Mouse (Mus musculus) macrophage (primary cell): ENCODE measurements around the gene St3gal2. TPM values are rescaled to one million over a fixed set of nuclear protein-coding genes. Genes with fewer than 3 reads are reported as not detected.
"Not testable (repeated sequence)": the region's sequence is repeated elsewhere in the genome, so short reads cannot be mapped to it uniquely, and the experiment has no call there.

Experiments used
- H3K27ac ChIP-seq: fragments of 350-480 bp; formaldehyde crosslinking; 2 replicates; pipeline ENCODE4 v1.9.0; 2021
- H3K36me3 ChIP-seq: fragments of 350-480 bp; formaldehyde crosslinking; 2 replicates; pipeline ENCODE4 v1.9.0; 2021; ENCODE audit errors: inconsistent target
- H3K4me3 ChIP-seq: fragments of 350-480 bp; formaldehyde crosslinking; 2 replicates; pipeline ENCODE4 v1.9.0; 2021; ENCODE audit errors: inconsistent target
- H3K79me2 ChIP-seq: fragments of 350-480 bp; formaldehyde crosslinking; 2 replicates; pipeline ENCODE4 v1.9.0; 2021; ENCODE audit errors: inconsistent target
- WGBS: methylation state at CpG from one replicate; pipeline ENCODE4 v1.1.7; 2026; ENCODE audit warnings: inconsistent platforms; ENCODE audit not compliant: missing documents; 5-methylcytosine and 5-hydroxymethylcytosine counted together
- polyA plus RNA-seq: library from polyadenylated mRNA; stranded (reverse); fragments of 250-400 nt; gene quantifications from 3 replicates; pipeline ENCODE4 v1.2.4, GENCODE M21; 2018; ENCODE audit warnings: inconsistent platforms

Gene St3gal2
- polyA plus RNA-seq, 1 experiment from 2014 or later: 11.1 TPM

GRCm38 (mm10) chr8:110921492-110922230 is 1.9 kb downstream of the St3gal2 start:
- peaks cover 10% of the 10 kb centered on the region; the same call in 1 of the 2 replicates for H3K79me2 ChIP-seq
- H3K4me3 ChIP-seq: no peak overlapping the region
- 81% methylated on average over 7 of the region's 7 CpGs for WGBS
- H3K27ac ChIP-seq: no peak overlapping the region
- H3K36me3 ChIP-seq: no peaks in the 10 kb centered on the region

DNA sequence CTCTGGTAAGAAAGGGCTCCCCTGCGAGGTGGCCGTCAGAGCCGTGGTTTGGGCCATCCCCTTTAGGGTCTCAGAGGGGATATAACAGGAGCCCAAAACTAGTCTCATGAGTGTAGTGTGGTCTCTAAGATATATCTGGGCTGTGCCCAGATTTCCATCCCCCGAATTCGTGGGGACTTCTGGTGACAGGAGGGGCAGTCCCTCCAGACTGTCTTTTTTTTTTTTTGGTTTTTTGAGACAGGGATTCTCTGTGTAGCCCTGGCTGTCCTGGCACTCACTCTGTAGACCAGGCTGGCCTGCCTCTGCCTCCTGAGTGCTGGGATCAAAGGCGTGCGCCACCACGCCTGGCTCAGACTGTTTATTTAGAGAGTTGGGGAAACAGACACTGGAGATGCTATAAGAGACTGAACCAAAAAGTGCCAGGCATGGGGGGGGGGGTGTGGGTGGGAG is 6.0 kb downstream of the St3gal2 start:
- no peak overlapping the region for H3K27ac ChIP-seq
- H3K4me3 ChIP-seq: no peak overlapping the region
- H3K79me2 ChIP-seq: peaks cover 10% of the 10 kb centered on the region; the same call in 1 of the 2 replicates
- no peaks in the 10 kb centered on the region for H3K36me3 ChIP-seq
- 85% methylated on average over 8 of the region's 8 CpGs for WGBS

DNA sequence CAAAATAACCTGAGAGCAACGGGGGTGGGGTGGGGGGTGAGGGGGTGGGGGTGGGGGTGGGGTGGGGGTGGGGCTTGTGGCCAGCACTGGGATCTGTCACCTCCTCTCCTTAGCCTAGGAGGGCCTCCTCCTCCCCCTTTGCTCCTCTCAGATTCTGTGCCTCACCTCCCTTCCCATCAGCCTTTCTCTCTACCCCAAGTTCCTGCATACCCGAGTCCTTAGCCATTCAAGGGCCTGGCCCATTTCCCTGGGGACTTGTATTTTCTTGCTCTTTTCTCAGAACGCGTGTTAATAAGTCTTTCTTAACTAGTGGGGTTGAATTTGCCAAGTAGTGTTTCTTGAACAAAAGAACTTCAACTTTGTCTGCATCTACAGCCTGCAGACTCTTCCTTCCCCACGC is 7.0 kb downstream of the St3gal2 start:
- WGBS: 69% methylated on average over 4 of the region's 5 CpGs
- Histone ChIP-seq H3K27ac (no peak overlapping the region), H3K79me2 (peaks cover 6% of the 10 kb centered on the region; the same call in 1 of the 2 replicates), H3K4me3 (no peak overlapping the region), H3K36me3 (no peaks in the 10 kb centered on the region)

DNA sequence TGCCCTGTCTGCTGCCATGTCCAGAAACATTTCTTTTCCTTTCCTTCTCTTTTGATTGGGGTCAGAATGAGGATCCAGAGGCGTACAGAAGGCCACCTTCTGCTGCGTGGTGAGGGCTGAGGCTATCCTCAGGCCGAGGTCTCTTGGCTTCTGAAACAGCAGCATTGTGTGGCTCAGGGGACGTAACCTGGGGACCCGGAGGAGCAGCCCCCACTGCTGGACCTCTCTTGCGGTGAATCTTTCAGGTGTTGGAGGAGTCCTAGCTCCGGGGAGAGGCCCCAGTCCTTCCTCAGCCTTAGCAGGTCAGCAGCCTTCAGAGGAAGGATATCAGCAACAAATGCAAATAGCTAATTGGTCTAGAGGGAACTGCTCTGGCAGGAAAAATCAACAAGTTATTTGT is 8.7 kb downstream of the St3gal2 start:
- Histone ChIP-seq H3K36me3 (no peaks in the 10 kb centered on the region), H3K79me2 (no peaks in the 10 kb centered on the region), H3K27ac (no peak overlapping the region), H3K4me3 (no peak overlapping the region)
- WGBS: 68% methylated on average over 7 of the region's 7 CpGs

- WGBS: 36% methylated on average over 5 of the region's 5 CpGs
- Histone ChIP-seq H3K79me2 (no peaks in the 10 kb centered on the region), H3K27ac (no peak overlapping the region), H3K4me3 (no peak overlapping the region), H3K36me3 (no peaks in the 10 kb centered on the region)
Observed at GRCm38 (mm10) chr8:110929066-110929465, 9.3 kb downstream of the St3gal2 start.

DNA sequence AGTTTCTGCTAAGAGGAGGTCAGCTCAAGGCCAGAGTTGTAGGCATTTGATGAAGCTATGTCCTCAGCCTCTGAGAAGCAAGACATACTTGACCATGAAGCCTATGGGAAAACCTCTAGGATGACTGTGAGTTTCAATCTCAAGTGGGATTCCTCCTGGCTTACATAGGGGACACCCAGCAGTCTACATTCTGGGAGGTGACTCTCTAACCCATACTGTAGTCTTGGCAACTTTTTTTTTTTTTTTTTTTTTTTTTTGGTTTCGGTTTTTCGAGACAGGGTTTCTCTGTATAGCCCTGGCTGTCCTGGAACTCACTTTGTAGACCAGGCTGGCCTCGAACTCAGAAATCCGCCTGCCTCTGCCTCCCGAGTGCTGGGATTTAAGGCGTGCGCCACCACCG is 9.9 kb downstream of the St3gal2 start:
- not testable (repeated sequence) for H3K27ac ChIP-seq, H3K4me3 ChIP-seq, H3K36me3 ChIP-seq, H3K79me2 ChIP-seq
- WGBS: no CpG with 5 or more reads among the region's 8 CpGs

DNA sequence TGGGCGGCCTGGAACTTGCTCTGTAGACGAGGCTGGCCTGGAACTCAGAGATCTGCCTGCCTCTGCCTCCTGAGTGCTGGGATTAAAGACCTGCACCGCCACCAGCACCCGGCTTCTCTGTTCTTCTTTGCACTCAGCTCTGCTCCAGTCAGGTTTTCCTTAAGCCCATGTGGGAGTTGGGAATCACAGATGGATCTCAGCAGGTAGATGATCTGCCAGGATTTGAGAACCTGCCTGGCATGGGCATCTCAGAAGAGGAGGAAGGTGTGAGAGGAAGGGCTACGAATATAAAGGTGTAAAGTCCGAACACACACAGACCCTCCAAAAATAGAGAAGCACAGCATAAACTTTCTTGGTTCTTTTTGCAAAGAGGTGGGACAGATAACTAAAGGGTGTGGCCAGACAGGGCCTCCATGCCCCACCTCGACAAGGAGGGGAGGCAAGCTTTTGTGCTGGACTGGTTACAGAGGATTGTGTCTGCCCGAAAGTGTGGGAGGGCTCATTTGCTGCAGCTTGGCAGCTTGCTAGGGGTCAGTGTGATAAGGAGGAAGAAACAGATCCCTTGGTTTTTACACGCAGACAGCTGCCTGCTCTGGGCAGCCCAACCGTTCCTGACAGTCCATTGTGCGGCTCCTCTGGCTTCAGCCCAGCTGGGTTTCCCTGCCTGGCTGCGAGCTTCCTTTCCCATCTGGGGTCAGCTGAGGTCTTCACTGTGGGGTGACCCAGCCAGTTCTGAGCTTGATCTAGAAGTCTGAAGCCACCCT is 11.6 kb downstream of the St3gal2 start:
- Histone ChIP-seq H3K79me2 (no peaks in the 10 kb centered on the region), H3K36me3 (no peaks in the 10 kb centered on the region), H3K27ac (no peak overlapping the region), H3K4me3 (no peak overlapping the region)
- 49% methylated on average over 12 of the region's 12 CpGs for WGBS

DNA sequence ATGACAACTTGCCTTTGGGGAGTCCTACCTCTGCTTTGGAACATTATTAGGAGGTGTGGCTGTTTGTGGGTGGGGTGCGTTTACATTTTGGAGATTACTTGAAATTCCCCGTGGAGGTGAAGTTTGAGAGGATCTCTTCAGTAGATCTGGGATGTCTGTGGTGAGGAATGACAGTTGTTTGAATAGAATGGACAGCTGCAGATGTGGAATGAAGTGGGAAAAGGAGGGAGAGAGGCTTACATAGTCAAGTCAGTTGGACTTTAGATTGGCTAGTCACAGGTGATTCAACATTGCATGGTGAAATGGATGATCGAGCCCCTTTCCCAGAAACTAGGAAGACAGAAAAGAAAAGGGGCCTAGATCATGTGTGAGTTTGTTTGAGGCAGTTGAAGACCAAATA is 12.7 kb downstream of the St3gal2 start:
- Histone ChIP-seq H3K79me2 (no peaks in the 10 kb centered on the region), H3K27ac (no peak overlapping the region), H3K4me3 (no peak overlapping the region), H3K36me3 (no peaks in the 10 kb centered on the region)
- 86% methylated on average over 3 of the region's 3 CpGs for WGBS

- Histone ChIP-seq H3K36me3 (no peaks in the 10 kb centered on the region), H3K4me3 (no peak overlapping the region), H3K79me2 (no peaks in the 10 kb centered on the region), H3K27ac (no peak overlapping the region)
- 82% methylated on average over 2 of the region's 2 CpGs for WGBS
Observed at GRCm38 (mm10) chr8:110933272-110933671, 13.6 kb downstream of the St3gal2 start.

DNA sequence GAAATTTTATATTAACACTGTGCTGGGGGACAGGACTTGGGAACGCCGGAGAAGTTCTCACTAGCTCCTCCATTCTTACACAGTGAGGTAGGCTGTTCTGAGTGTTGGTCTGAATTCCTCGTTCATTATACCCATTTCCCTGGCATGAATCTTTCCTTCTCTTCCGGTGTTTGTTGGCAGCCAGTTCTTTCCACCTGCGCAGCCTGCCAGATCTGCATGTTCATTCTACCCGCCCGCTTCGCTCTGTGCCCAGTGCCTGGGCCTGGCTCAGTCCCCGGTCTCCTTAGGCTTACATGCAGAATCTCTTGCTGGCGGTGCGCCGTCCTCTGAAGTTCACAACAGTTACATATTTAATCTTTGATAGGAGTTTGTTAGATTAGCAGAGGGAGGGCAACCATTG is 16.5 kb downstream of the St3gal2 start:
- Histone ChIP-seq H3K36me3 (no peaks in the 10 kb centered on the region), H3K27ac (no peak overlapping the region), H3K4me3 (no peak overlapping the region), H3K79me2 (no peaks in the 10 kb centered on the region)
- WGBS: 92% methylated on average over 12 of the region's 12 CpGs

- no peaks in the 10 kb centered on the region for H3K36me3 ChIP-seq
- no peak overlapping the region for H3K27ac ChIP-seq
- 3% methylated on average over 6 of the region's 6 CpGs for WGBS
- H3K79me2 ChIP-seq: no peaks in the 10 kb centered on the region
- H3K4me3 ChIP-seq: no peak overlapping the region
Observed at GRCm38 (mm10) chr8:110938882-110939589, 19.3 kb downstream of the St3gal2 start.

- Histone ChIP-seq H3K4me3 (no peak overlapping the region), H3K36me3 (no peaks in the 10 kb centered on the region)
Observed at GRCm38 (mm10) chr8:110940682-110941452, 21.1 kb downstream of the St3gal2 start.

DNA sequence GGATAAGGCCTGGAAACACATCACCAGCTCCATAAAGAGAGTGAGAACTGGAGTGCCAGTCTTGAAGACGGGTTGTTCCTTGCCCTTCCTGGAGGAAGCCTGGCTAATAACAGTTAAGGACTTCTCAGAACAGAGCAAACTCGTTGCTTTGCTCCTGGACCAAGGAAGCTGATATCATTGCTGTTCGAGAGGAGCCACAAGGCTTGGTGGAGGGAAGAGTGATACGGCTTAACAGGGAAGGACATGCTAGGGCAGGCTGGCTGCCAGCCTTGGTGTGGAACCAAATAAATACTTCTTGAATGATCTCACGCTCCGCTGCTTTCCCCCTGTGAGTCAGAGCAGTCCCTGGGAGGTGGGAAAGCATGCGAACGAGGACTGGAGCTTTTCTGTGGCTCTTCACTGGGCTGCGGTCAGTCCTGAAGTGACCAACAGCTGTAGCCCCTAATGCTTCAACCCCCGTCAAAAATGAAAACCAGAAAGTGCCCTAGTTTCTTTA is 21.8 kb downstream of the St3gal2 start:
- 82% methylated on average over 10 of the region's 10 CpGs for whole genome bisulfite sequencing
- H3K27ac ChIP-seq: no peak overlapping the region
- H3K4me3 ChIP-seq: no peak overlapping the region
- H3K79me2 ChIP-seq: no peaks in the 10 kb centered on the region
- no peaks in the 10 kb centered on the region for H3K36me3 ChIP-seq

More at GRCm38 (mm10) chr8:110940682-110941452, 21.1 kb downstream of the St3gal2 start:
- 79% methylated on average over 15 of the region's 15 CpGs for WGBS
- no peaks in the 10 kb centered on the region for H3K79me2 ChIP-seq
- no peak overlapping the region for H3K27ac ChIP-seq

GRCm38 (mm10) chr8:110944276-110944876 is 24.7 kb downstream of the St3gal2 start:
- H3K27ac ChIP-seq: no peak overlapping the region
- H3K79me2 ChIP-seq: no peaks in the 10 kb centered on the region
- no peaks in the 10 kb centered on the region for H3K36me3 ChIP-seq
- 13% methylated on average over 7 of the region's 7 CpGs for WGBS
- H3K4me3 ChIP-seq: no peak overlapping the region
